Mouse (Mus musculus): Measurements from ENCODE around the gene Ppfibp2.

The Ppfibp2 gene

GRCm38 (mm10) chr7:107594857-107595402, at the start of gene Ppfibp2:
Gene Ppfibp2 (plus strand): TSS chr7:107595207.
- DNase-seq = peak; percentile 87

DNA sequence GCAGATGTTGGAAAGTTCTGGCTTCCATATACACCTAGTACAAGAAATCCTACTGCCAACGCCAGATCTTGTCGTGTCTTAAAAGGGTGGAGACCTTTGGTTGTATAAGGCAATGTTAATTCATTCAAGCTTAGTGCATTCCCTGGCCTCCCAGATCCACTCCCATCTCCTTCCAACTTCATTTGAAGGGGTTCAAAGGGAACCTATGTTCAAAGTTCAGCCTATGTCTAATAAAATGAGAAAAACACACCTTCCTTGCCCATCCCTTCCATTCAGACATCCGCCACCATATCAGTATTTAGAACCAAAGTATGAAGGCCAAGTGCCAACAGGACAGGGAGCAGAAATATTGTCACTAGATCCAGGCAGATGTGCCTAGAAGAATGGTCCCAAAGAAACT, 47.1 kb upstream of the Ppfibp2 start:
- DNase-seq = no peak

- DNase-seq = no peak
These were observed 41.5 kb upstream of the Ppfibp2 start for GRCm38 (mm10) chr7:107553461-107553860.

DNA sequence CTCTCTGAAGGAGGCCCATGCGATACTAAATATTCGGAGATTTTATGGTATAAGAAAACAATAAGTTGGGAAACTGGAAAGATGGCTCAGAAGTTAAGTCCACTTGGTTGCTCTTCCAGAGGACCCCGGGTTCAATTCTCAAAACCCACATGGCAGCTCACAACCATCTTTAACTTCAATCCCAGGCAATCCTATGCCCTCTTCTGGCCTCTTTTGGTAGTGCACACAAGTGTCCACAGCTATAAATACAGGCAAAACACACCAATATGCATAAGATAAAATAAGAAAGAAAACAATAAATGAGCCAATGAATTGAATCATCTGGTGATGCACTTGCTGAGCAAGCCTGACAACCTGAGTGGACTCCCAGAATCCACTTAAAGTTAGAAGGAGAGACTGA, 39.1 kb upstream of the Ppfibp2 start:
- DNase-seq = peak; percentile 30

- DNase-seq = no peak
These were observed 34.3 kb upstream of the Ppfibp2 start for GRCm38 (mm10) chr7:107560675-107561074.

GRCm38 (mm10) chr7:107561584-107561983, 33.4 kb upstream of the Ppfibp2 start:
- DNase-seq = no peak

- no peak for DNase-seq
These were observed 31.3 kb upstream of the Ppfibp2 start for GRCm38 (mm10) chr7:107563727-107564126.

DNA sequence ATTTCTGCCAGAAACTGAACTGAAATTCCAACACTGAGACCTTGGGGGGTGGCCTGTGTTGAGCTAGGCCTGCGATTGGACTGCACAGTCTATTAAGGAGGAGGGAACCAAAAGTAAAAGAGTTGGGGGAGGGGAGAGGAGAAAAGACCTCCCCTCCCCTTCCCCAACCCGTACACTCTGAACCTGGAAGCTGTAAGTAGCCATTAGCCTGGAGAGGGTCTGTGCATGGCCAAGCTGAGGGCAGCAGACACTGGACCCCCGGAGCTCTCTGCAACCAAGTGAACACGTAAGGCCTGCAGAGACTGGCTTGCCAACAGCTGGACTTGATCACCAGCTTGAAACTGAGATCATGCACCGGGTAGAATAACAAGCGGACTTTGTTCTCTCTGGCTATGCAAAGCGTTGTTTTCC, 27.7 kb upstream of the Ppfibp2 start, which contains the start of gene Olfml1:
Gene Olfml1, plus strand, starts transcription at position 186 of the 411 bp plus-strand sequence.
- DNase-seq = no peak

- no peak for DNase-seq
These were observed 27.3 kb upstream of the Ppfibp2 start for GRCm38 (mm10) chr7:107567674-107568073.

GRCm38 (mm10) chr7:107568971-107569370, 26.0 kb upstream of the Ppfibp2 start:
- DNase-seq = no peak

GRCm38 (mm10) chr7:107573856-107574255, 21.2 kb upstream of the Ppfibp2 start:
- peak; percentile 11 for DNase-seq

- DNase-seq = no peak
These were observed 20.7 kb upstream of the Ppfibp2 start for GRCm38 (mm10) chr7:107574276-107574675.

DNA sequence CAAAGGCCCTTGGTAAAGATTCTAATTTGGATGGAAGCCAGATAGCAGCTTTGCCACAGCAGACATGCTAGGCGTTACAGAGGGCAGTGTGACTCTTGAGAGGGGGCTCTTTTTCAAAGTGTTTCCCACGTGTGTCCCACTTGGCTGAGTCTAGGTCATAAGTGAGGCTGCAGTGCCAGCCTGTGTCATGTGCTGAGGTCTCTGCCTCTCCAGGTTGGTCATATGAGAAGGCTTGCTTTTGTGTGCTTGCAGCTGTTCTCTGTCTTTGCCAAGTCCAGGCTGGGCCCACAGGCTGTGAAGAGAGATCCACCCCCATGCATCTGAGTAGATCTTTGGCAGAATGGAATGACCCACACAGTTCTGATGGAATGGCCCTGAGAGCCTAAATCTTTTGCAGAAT, 2.4 kb upstream of the Ppfibp2 start:
- no peak for DNase-seq

GRCm38 (mm10) chr7:107593904-107594303, 1.1 kb upstream of the Ppfibp2 start:
- no peak for DNase-seq

DNA sequence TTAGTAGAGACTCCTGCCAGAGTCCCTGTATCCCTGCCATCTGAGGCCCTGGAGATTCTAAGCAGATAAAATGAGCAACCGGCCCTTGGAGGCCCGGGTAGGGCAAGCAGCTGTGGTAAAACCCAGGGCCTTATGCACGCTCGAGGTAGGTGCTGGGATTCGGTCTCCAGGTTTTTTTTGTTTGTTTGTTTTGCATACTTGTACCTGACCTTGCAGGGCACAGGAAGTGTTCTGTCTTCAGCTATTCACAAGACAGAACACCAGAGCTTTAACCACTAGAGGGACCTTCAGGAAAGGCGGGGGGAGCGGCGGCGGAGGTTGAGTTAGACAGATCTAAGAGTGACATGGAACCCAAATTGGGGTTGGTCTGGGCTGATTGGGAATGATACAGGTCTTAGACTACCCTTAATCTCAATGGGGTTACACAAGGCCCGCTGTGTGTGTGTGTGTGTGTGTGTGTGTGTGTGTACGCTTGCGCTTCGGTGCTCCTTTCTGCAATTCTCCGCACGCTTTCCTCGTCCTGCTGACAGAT, 616 bp upstream of the Ppfibp2 start:
- DNase-seq = peak; percentile 57

- DNase-seq = no peak
These were observed 419 bp downstream of the Ppfibp2 start for GRCm38 (mm10) chr7:107595426-107595825.

DNA sequence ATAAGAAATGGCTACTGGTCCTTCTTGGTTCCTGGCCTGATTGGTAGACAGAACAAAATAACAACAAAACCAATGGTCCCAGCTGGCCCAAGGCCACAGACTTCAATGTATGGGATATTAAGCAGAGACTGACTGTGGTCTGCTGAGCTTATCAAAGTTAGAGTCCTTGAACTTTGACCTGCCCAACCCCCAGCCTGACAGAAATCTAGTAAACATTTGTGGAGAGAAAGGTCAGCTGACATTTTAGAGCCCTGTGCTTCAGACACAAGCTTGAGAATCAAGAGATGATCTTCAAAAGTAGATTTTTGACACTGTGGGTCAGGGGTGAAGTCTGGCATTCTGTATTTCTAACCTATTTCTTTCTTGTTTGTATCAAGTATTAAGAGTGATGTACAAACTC, 1.7 kb downstream of the Ppfibp2 start:
- no peak for DNase-seq

- no peak for DNase-seq
These were observed 2.9 kb downstream of the Ppfibp2 start for GRCm38 (mm10) chr7:107597956-107598355.

DNA sequence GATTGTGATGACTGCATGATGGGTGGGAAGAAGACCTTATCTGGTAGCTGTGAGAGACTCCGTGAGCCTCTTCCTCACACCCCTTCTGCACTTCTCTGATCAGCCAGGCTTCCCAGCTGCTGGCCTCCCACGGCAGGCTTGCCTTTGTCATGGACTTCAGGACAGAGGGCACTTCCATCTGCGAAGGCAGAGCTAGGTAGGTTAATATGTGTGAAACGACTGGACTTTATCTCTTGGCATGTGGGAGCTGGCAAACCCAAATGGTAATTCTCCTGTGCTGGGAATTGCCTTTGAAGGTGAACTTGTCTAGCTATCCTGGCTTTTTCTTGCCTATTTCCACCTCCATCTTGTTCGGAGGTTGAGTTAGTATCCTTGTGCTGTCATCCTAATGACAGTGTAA, 5.6 kb downstream of the Ppfibp2 start:
- DNase-seq = no peak

DNA sequence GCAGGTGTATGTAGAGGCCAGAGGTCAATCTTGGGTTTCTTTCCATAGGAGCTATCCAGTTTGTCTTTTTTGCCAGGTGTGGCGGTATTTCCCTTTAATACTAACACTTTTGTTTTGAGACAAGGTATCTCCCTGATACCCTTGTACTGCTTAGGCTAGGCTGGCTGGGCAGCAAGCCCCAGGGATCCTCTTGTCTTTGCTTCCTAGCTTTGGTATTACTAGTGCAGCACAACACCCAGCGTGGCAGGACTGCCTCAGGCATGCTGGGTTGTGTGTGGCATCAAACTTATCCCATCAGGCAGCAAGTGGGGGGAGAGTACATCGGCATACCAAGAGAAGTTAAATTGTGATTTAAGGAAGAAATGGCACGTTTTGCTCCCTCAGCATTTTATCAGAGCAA, 7.5 kb downstream of the Ppfibp2 start:
- DNase-seq = no peak

GRCm38 (mm10) chr7:107602913-107603312, 7.9 kb downstream of the Ppfibp2 start:
- DNase-seq = no peak

DNA sequence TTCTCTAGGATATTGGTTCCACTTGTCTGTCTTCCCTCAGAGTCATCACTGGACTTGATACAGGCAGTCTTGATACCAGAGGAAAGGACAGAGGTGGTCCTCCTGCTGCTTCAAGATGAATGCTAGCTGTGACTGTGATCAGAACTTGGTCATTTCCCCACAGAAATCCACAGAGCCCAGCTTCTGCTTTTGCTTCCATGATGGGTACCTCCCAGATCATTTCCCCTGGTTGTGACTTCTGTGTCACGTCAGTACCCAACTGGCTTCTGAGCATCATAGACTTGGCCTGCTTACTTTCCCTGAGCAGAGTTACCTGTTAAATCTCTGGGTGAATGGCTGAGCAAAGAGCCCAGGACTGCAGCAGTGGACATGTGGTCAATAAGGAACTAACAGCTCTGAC, 12.8 kb downstream of the Ppfibp2 start:
- no peak for DNase-seq

DNA sequence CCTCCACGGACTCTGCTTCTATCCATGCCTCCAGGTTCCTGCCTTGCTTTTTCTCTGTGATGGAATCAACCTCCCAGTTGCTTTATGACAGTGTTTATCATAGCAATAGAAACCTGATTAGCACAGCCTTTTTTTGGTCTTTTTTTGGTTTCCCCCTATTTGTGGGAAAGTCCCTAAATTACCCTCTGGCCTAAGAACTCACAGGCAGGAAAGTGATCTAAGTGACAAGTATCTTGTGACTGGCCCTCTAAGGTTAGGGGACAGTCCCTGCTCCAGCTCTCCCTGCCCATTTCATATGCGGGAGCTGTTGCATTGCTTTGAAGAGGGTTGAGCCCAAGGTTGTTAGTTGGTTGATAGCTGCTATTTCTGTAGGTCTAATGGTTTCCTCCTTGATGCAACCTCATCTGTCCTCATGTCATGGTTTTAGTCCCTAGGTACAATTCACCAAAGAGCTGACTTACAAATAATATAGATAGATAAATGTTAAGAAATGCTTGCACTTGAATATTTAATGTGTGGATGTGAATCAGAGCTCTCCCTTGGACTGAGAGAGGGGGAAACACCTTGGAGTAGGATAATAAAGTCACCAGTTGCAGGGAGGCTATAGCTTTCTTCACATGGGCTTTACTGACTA, 14.7 kb downstream of the Ppfibp2 start:
- no peak for DNase-seq

- no peak for DNase-seq
These were observed 15.9 kb downstream of the Ppfibp2 start for GRCm38 (mm10) chr7:107610880-107611279.

Data from thymus, postnatal 14 days (tissue).